Mouse (Mus musculus) fibroblast of lung, adult 2 months (primary cell): ENCODE results near the gene Vmn1r221.
"Not testable (repeated sequence)": the region's sequence is repeated elsewhere in the genome, so short reads cannot be mapped to it uniquely, and the experiment has no call there.

Experiments
- DNase-seq: peaks from one replicate; pipeline ENCODE4 v3.0.0-alpha.2; 2011; ENCODE audit warnings: low read depth

The Vmn1r221 gene

GRCm38 (mm10) chr13:23213827-23214226, at the start of gene Vmn1r221:
Gene Vmn1r221, plus strand, starts transcription at chr13:23214127.
- not testable (repeated sequence) for DNase-seq

- not testable (repeated sequence) for DNase-seq
Measured at GRCm38 (mm10) chr13:23166471-23166870, 47.5 kb upstream of the Vmn1r221 start.

- DNase-seq = no peak
Measured at GRCm38 (mm10) chr13:23187875-23188274, 26.1 kb upstream of the Vmn1r221 start, which contains the start of gene Vmn1r220. Gene Vmn1r220, minus strand, starts transcription at chr13:23187975.

- not testable (repeated sequence) for DNase-seq
Measured at GRCm38 (mm10) chr13:23203885-23204284, 10.0 kb upstream of the Vmn1r221 start.

GRCm38 (mm10) chr13:23235847-23236246, 21.9 kb downstream of the Vmn1r221 start, which contains the start of gene Vmn1r222:
Gene Vmn1r222, minus strand, starts transcription at chr13:23235947.
- DNase-seq = not testable (repeated sequence)

GRCm38 (mm10) chr13:23246834-23247233, 32.9 kb downstream of the Vmn1r221 start, which contains the start of gene Vmn1r223:
Gene Vmn1r223, plus strand, starts transcription at chr13:23247134.
- not testable (repeated sequence) for DNase-seq

- DNase-seq = no peak
Measured at GRCm38 (mm10) chr13:23258546-23259048, 44.7 kb downstream of the Vmn1r221 start.

- DNase-seq = not testable (repeated sequence)
Measured at GRCm38 (mm10) chr13:23268606-23269005, 54.7 kb downstream of the Vmn1r221 start.

- not testable (repeated sequence) for DNase-seq
Measured at GRCm38 (mm10) chr13:23269127-23269526, 55.2 kb downstream of the Vmn1r221 start.

GRCm38 (mm10) chr13:23269681-23270080, 55.8 kb downstream of the Vmn1r221 start:
- DNase-seq = no peak

GRCm38 (mm10) chr13:23270321-23271101, 56.6 kb downstream of the Vmn1r221 start:
- DNase-seq = no peak
